Mouse (Mus musculus) kidney, postnatal 14 days (tissue): ENCODE measurements around the gene Acyp1.
"Not testable (repeated sequence)": the region's sequence is repeated elsewhere in the genome, so short reads cannot be mapped to it uniquely, and the experiment has no call there.

Source experiments
- DNase-seq: peaks from one replicate; pipeline ENCODE4 v3.0.0; 2022; ENCODE audit warnings: mixed read lengths

The Acyp1 gene

GRCm38 (mm10) chr12:85281756-85282155 is 6.5 kb downstream of the Acyp1 start:
- not testable (repeated sequence) for DNase-seq

- DNase-seq: no peak
Measured at GRCm38 (mm10) chr12:85280845-85281651, 7.2 kb downstream of the Acyp1 start.

GRCm38 (mm10) chr12:85280105-85280844 is 8.0 kb downstream of the Acyp1 start:
- DNase-seq: peak; percentile 98

- DNase-seq: no peak
Measured at GRCm38 (mm10) chr12:85279396-85280080, 8.7 kb downstream of the Acyp1 start.

DNA sequence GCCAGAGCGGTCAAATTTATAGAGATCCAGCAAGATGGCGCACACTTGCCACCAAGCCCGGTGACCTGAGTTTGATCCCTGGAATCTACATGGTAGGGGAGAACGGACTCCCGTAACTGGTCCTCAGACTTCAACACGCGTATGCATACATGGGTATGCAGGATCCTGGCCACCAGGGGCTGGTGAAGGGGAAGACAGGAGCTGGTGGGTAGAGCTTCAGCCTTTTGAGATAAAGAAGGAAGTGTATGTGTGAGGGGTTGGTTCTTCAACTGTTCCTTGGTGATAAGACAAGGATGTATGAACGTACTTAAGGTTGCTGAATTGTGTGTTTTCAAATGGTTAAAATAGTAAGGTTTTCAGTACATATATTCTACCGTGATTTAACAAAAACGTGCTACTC is 9.3 kb downstream of the Acyp1 start:
- DNase-seq: no peak

DNA sequence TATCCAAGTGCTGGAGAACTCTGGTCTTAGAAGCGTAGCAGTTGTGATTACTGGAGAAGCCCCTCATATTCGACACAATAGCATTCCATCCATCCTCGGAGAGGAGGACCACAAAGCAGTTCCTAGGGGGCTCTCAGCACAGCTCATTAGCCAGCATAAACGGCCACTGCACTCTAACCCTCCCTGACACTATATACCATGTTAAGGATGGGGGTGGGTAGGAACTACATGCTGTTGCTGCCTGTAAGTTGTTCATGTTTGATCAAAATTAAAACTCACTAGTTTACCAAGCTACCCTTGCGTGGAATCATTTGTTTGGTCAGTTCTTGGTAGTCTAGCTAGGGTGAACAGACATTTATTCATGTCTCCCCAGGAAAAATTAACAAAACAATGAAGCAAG is 12.0 kb downstream of the Acyp1 start:
- no peak for DNase-seq

GRCm38 (mm10) chr12:85273508-85273907 is 14.7 kb downstream of the Acyp1 start:
- no peak for DNase-seq

- DNase-seq: no peak
Measured at GRCm38 (mm10) chr12:85271843-85272206, 16.4 kb downstream of the Acyp1 start.

DNA sequence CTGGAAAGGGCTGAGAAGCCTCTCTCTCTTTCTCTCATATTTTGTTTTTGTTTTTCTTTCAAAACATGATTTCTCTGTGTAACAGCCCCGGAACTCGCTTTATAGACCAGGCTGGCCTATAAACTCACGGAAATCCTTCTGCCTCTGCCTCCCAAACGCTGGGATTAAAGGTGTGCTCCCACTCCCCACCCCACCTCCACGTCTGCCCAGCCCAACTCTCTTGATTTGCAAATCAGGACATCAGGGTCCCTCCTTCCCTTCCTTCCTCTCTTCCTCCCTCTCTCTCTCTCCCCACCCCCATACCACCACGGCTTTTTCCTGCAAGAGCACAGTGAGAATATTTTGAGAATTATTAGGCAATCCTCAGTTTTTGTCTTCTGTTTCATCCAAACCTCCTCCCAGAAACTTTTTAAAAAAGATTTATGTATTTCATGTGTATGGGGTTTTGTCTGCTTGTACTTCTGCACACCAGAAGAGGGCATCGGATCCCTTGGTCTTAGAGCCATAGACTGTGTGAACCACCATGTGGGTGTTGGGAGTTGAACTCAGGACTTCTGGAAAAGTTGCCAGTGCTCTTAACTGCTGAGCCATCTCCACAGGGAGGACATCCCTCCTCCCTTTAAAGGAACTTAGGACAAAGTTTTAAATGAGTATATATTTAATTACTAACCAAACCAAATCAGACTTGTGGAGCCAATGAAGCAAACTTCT is 17.0 kb downstream of the Acyp1 start:
- no peak for DNase-seq

DNA sequence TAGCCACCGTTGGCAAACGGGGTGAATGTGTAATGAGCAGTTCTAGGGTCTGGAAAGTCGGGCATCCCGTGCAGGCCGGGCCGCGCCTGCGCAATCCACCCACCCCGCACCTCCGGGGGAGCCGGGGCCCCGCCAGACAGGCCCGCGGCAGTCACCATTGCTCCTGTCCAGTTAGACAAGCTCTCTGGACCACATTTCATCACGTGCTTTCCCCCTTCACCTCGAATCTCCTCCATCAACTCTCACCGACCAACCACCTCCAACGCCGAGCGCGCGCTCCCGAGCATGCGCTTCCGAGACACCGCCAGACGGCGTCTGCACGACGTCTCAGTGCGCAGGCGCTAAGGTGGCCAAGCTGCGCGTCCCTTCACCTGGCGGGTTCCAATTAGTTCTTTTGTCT is 17.9 kb downstream of the Acyp1 start, which contains the start of gene Mlh3:
Mlh3 (minus strand) TSS at position 281 of the 400 bp plus-strand sequence.
- DNase-seq: peak; percentile 91

- DNase-seq: no peak
Measured at GRCm38 (mm10) chr12:85269821-85270220, 18.4 kb downstream of the Acyp1 start.

GRCm38 (mm10) chr12:85266248-85266647 is 22.0 kb downstream of the Acyp1 start:
- DNase-seq: no peak

DNA sequence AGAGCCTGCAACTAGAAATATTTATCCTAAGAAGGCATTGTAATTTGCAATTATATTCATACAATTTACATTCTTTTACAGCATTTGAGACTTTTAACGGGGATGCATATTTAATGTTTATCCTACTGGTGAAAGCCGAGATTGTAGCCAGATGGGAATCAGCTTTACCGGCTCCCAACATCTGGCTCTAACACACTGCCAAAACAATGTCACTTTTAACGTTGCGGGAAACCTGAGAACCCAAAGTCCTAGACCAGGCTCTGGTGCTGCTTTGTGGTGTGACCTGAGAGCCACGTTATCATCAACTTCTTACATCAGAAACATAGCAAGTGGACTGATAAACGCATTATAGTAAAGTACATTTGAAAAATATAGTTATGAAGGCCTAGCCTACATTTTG is 23.3 kb downstream of the Acyp1 start:
- no peak for DNase-seq

GRCm38 (mm10) chr12:85264531-85264930 is 23.7 kb downstream of the Acyp1 start:
- no peak for DNase-seq

GRCm38 (mm10) chr12:85263190-85263589 is 25.0 kb downstream of the Acyp1 start:
- DNase-seq: no peak

- peak; percentile 38 for DNase-seq
Measured at GRCm38 (mm10) chr12:85262489-85262888, 25.7 kb downstream of the Acyp1 start.

- no peak for DNase-seq
Measured at GRCm38 (mm10) chr12:85257008-85257639, 31.1 kb downstream of the Acyp1 start.

DNA sequence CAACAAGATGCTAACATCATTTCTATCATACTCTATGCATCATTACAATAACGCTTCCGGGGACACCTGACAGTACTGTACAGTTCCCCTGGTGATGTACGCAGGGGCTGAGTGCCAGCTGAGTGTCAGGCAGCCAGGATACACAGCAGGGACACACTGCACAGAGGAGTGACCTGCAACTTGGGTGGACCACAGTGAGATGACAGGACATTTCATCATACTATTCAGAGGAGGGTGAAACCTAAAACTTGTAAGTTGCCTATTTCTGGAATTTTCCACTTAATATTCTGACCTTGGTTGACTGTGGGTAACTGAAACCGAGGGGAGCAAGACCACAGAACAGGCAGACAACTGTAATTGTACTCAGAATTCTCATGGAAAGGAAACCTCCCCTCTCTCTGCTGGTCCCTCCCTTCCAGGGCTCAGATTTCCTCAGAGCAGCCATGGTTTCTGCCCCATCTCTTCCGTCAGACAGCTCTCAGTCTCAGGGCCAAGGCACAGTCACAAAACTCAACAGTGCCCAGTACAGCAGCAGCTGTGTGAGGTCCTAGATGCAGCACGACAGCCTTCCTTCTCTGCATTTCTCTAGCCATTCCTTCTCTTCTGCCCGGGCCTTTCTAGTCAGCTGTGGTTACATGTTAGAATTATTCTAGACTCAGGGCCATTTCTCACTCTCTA is 32.0 kb downstream of the Acyp1 start:
- no peak for DNase-seq

- no peak for DNase-seq
Measured at GRCm38 (mm10) chr12:85252083-85252482, 36.2 kb downstream of the Acyp1 start.

DNA sequence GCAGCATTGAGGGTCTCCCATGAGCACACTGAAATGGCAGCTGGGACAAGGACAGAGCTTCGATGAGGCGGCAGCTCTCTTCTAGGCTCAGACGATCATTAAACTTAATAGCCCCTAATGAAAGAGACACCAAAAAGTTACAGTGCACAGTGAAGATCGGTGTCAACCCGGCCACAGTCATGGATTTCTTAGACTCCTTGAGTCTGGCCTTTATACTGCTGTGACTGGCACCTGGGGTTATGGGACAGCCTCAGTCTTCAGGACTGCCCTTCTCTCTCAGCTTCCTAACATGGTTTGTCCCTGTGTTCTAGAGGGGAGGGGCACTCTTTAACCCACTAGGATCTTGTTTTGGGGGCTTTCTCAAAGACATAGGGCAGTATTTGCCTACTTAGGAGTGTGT is 50.7 kb downstream of the Acyp1 start:
- DNase-seq: no peak
